Mouse (Mus musculus) thymus, adult 2 months (tissue): ENCODE results near the gene Poc5.

Source experiments
- CTCF ChIP-seq: fragments of 200-500 bp; IDR thresholded peaks from 2 replicates; pipeline ENCODE4 v1.5.1; 2012; ENCODE audit warnings: mild to moderate bottlenecking, control low read depth, low read length, moderate library complexity, borderline replicate concordance; ENCODE audit not compliant: control insufficient read depth, poor library complexity, insufficient read depth; ENCODE audit errors: extremely low read depth
- POLR2A ChIP-seq: fragments of 200-500 bp; IDR thresholded peaks from 2 replicates; pipeline ENCODE4 v1.6.1; 2012; ENCODE audit warnings: mild to moderate bottlenecking, low read length, control low read depth, moderate library complexity; ENCODE audit not compliant: control insufficient read depth, poor library complexity, insufficient read depth; ENCODE audit errors: extremely low read depth

- TF ChIP-seq CTCF: no peak
- no peak for TF ChIP-seq POLR2A
Measured at GRCm38 (mm10) chr13:96433648-96434190, 45.6 kb downstream of the Poc5 start.
